Mouse (Mus musculus) limb, embryonic 12.5 days (tissue): ENCODE data around the gene Zfyve9. TPM values are rescaled to one million over a fixed set of nuclear protein-coding genes. Genes with fewer than 3 reads are reported as not detected.
"Not testable (repeated sequence)": the region's sequence is repeated elsewhere in the genome, so short reads cannot be mapped to it uniquely, and the experiment has no call there.

Experiments
- ATAC-seq: fragments of 200-750 bp; cut with Nextera tagmentation; 2 replicates; pipeline ENCODE4 v1.8.0; 2017; ENCODE audit warnings: low read depth, moderate TSS enrichment; ENCODE audit not compliant: insufficient number of reproducible peaks, insufficient read depth, low FRiP score, low TSS enrichment
- H3K27ac ChIP-seq: fragments of 300-500 bp; sonication (generic); 2 replicates; pipeline ENCODE4 v1.5.1; 2016; ENCODE audit warnings: mild to moderate bottlenecking, moderate library complexity
- H3K27me3 ChIP-seq: fragments of 300-500 bp; sonication (generic); 2 replicates; pipeline ENCODE4 v1.6.1; 2016; ENCODE audit warnings: mild to moderate bottlenecking, moderate library complexity
- H3K36me3 ChIP-seq: fragments of 300-500 bp; sonication (generic); 2 replicates; pipeline ENCODE4 v1.6.1; 2016; ENCODE audit warnings: mild to moderate bottlenecking, moderate library complexity
- H3K4me1 ChIP-seq: fragments of 300-500 bp; sonication (generic); replicated peaks from 2 replicates; pipeline ENCODE4 v1.6.1; 2016
- H3K4me2 ChIP-seq: fragments of 300-500 bp; sonication (generic); 2 replicates; pipeline ENCODE4 v1.6.1; 2016; ENCODE audit warnings: mild to moderate bottlenecking, moderate library complexity
- H3K4me3 ChIP-seq: fragments of 300-500 bp; sonication (generic); replicated peaks from 2 replicates; pipeline ENCODE4 v1.5.1; 2016; ENCODE audit warnings: mild to moderate bottlenecking
- H3K9ac ChIP-seq: fragments of 300-500 bp; sonication (generic); replicated peaks from 2 replicates; pipeline ENCODE4 v1.6.1; 2016; ENCODE audit warnings: mild to moderate bottlenecking, moderate library complexity
- H3K9me3 ChIP-seq: fragments of 300-500 bp; sonication (generic); 2 replicates; pipeline ENCODE4 v1.6.1; 2016; ENCODE audit warnings: mild to moderate bottlenecking, moderate library complexity
- WGBS: fragments of 180-500 bp; shearing (Covaris S2); methylation state at CpG from one replicate; pipeline ENCODE4 v1.1.7; 2016; 5-methylcytosine and 5-hydroxymethylcytosine counted together
- polyA plus RNA-seq: library from polyadenylated mRNA; unstranded; fragments of >200 nt; fragmentation: Nextera tagmentation; extraction: Ambion mirVana; gene quantifications from 2 replicates; pipeline ENCODE4 v1.2.1, GENCODE M21; 2016

Zfyve9 gene
- polyA plus RNA-seq, 1 experiment from 2014 or later = 7.0 TPM

- Histone ChIP-seq H3K9me3 (no peaks in the 10 kb centered on the region), H3K4me3 (no peak overlapping the region), H3K27ac (no peak overlapping the region), H3K36me3 (peaks cover 45% of the 10 kb centered on the region), H3K4me2 (no peak overlapping the region), H3K4me1 (no peaks in the 10 kb centered on the region), H3K27me3 (no peaks in the 10 kb centered on the region), H3K9ac (no peak overlapping the region)
- ATAC-seq = no peak
- WGBS = 82% methylated on average over 3 of the region's 3 CpGs
Measured at GRCm38 (mm10) chr4:108721245-108721784, 59.3 kb downstream of the Zfyve9 start.

GRCm38 (mm10) chr4:108719349-108719748 is 61.2 kb downstream of the Zfyve9 start, which contains the start of gene 3110021N24Rik:
Gene 3110021N24Rik (plus strand): TSS chr4:108719649.
- Histone ChIP-seq H3K27ac (no peak within 1 kb of the TSS), H3K4me3 (no peak within 1 kb of the TSS), H3K4me2 (no peak within 1 kb of the TSS), H3K27me3 (no peaks in the 10 kb centered on the region), H3K36me3 (peaks cover 46% of the 10 kb centered on the region), H3K9ac (no peak within 1 kb of the TSS), H3K4me1 (no peaks in the 10 kb centered on the region), H3K9me3 (no peaks in the 10 kb centered on the region)
- WGBS = 90% methylated on average over 5 of the region's 5 CpGs
- ATAC-seq = no peak

- Histone ChIP-seq H3K27ac (no peak overlapping the region), H3K4me2 (no peak overlapping the region), H3K9ac (no peak overlapping the region), H3K4me1 (no peaks in the 10 kb centered on the region), H3K36me3 (peaks cover 15% of the 10 kb centered on the region; the same call in 1 of the 2 replicates), H3K27me3 (no peaks in the 10 kb centered on the region), H3K9me3 (no peaks in the 10 kb centered on the region), H3K4me3 (no peak overlapping the region)
- no peak for ATAC-seq
- WGBS = 87% methylated on average over 5 of the region's 5 CpGs
Measured at GRCm38 (mm10) chr4:108708209-108708608, 72.4 kb downstream of the Zfyve9 start.

- Histone ChIP-seq H3K9me3 (no peaks in the 10 kb centered on the region), H3K27ac (no peak overlapping the region), H3K27me3 (no peaks in the 10 kb centered on the region), H3K4me3 (no peak overlapping the region), H3K4me1 (no peaks in the 10 kb centered on the region), H3K4me2 (no peak overlapping the region), H3K9ac (no peak overlapping the region), H3K36me3 (peaks cover 9% of the 10 kb centered on the region; the same call in 1 of the 2 replicates)
- ATAC-seq = no peak
- WGBS = 58% methylated on average over 3 of the region's 3 CpGs
Measured at GRCm38 (mm10) chr4:108696934-108697333, 83.7 kb downstream of the Zfyve9 start.

- H3K27me3 ChIP-seq = no peaks in the 10 kb centered on the region
- no peak for ATAC-seq
- no peaks in the 10 kb centered on the region for H3K4me1 ChIP-seq
- no peak overlapping the region for H3K4me3 ChIP-seq
- H3K27ac ChIP-seq = no peak overlapping the region
- H3K9me3 ChIP-seq = no peaks in the 10 kb centered on the region
- peaks cover 46% of the 10 kb centered on the region for H3K36me3 ChIP-seq
- H3K4me2 ChIP-seq = no peak overlapping the region
- no peak overlapping the region for H3K9ac ChIP-seq
Measured at GRCm38 (mm10) chr4:108691469-108691868, 89.1 kb downstream of the Zfyve9 start.

- Histone ChIP-seq H3K4me2 (no peak overlapping the region), H3K4me1 (no peaks in the 10 kb centered on the region), H3K9me3 (no peaks in the 10 kb centered on the region), H3K36me3 (peaks cover 51% of the 10 kb centered on the region), H3K4me3 (no peak overlapping the region), H3K27ac (no peak overlapping the region), H3K9ac (no peak overlapping the region), H3K27me3 (no peaks in the 10 kb centered on the region)
- 89% methylated on average over 3 of the region's 3 CpGs for WGBS
- ATAC-seq = no peak
Measured at GRCm38 (mm10) chr4:108690479-108690878, 90.1 kb downstream of the Zfyve9 start.

- H3K9ac ChIP-seq, H3K4me3 ChIP-seq, H3K4me2 ChIP-seq, H3K4me1 ChIP-seq, H3K9me3 ChIP-seq, ATAC-seq, H3K27me3 ChIP-seq, H3K27ac ChIP-seq: not testable (repeated sequence)
- WGBS = 90% methylated on average over 6 of the region's 7 CpGs
- peaks cover 58% of the 10 kb centered on the region for H3K36me3 ChIP-seq
Measured at GRCm38 (mm10) chr4:108687098-108687497, 93.5 kb downstream of the Zfyve9 start.

- Histone ChIP-seq H3K36me3 (peaks cover 58% of the 10 kb centered on the region), H3K4me2 (no peak overlapping the region), H3K4me1 (no peaks in the 10 kb centered on the region), H3K9ac (no peak overlapping the region), H3K27me3 (no peaks in the 10 kb centered on the region), H3K9me3 (no peaks in the 10 kb centered on the region), H3K27ac (no peak overlapping the region), H3K4me3 (no peak overlapping the region)
- ATAC-seq = no peak
- 68% methylated on average over 3 of the region's 3 CpGs for WGBS
Measured at GRCm38 (mm10) chr4:108686156-108686555, 94.4 kb downstream of the Zfyve9 start.

GRCm38 (mm10) chr4:108664407-108664806 is 116.2 kb downstream of the Zfyve9 start:
- no peaks in the 10 kb centered on the region for H3K27me3 ChIP-seq
- no peaks in the 10 kb centered on the region for H3K4me1 ChIP-seq
- ATAC-seq = no peak
- no peak overlapping the region for H3K4me3 ChIP-seq
- H3K9ac ChIP-seq = no peak overlapping the region
- no peaks in the 10 kb centered on the region for H3K9me3 ChIP-seq
- 74% methylated on average over 2 of the region's 2 CpGs for WGBS
- peaks cover 37% of the 10 kb centered on the region for H3K36me3 ChIP-seq
- H3K4me2 ChIP-seq = no peak overlapping the region
- H3K27ac ChIP-seq = no peak overlapping the region

GRCm38 (mm10) chr4:108638752-108639151 is 141.8 kb downstream of the Zfyve9 start:
- Histone ChIP-seq H3K4me1 (no peaks in the 10 kb centered on the region), H3K9ac (no peak overlapping the region), H3K4me2 (no peak overlapping the region), H3K4me3 (no peak overlapping the region), H3K27me3 (no peaks in the 10 kb centered on the region), H3K27ac (no peak overlapping the region), H3K9me3 (no peaks in the 10 kb centered on the region), H3K36me3 (peaks cover 79% of the 10 kb centered on the region)
- 86% methylated on average over 5 of the region's 5 CpGs for WGBS
- ATAC-seq = no peak

- Histone ChIP-seq H3K36me3 (peaks cover 85% of the 10 kb centered on the region), H3K9ac (no peak overlapping the region), H3K9me3 (no peaks in the 10 kb centered on the region), H3K4me2 (no peak overlapping the region), H3K27me3 (no peaks in the 10 kb centered on the region), H3K4me3 (no peak overlapping the region), H3K27ac (no peak overlapping the region), H3K4me1 (no peaks in the 10 kb centered on the region)
- no peak for ATAC-seq
- 90% methylated on average over 3 of the region's 3 CpGs for WGBS
Measured at GRCm38 (mm10) chr4:108637721-108638120, 142.9 kb downstream of the Zfyve9 start.

GRCm38 (mm10) chr4:108635101-108635500 is 145.5 kb downstream of the Zfyve9 start:
- no peaks in the 10 kb centered on the region for H3K4me1 ChIP-seq
- no peaks in the 10 kb centered on the region for H3K27me3 ChIP-seq
- no peak overlapping the region for H3K4me3 ChIP-seq
- no peak overlapping the region for H3K4me2 ChIP-seq
- ATAC-seq = no peak
- no peaks in the 10 kb centered on the region for H3K9me3 ChIP-seq
- H3K36me3 ChIP-seq = peaks cover 84% of the 10 kb centered on the region
- no peak overlapping the region for H3K27ac ChIP-seq
- no peak overlapping the region for H3K9ac ChIP-seq
